Mouse (Mus musculus) ES-CJ7 (cell line): Measurements from ENCODE around the gene Tex9.
A peak's percentile ranks its signal among the peaks of the same experiment; 100 is the strongest.
"Not testable (repeated sequence)": the region's sequence is repeated elsewhere in the genome, so short reads cannot be mapped to it uniquely, and the experiment has no call there.

Source experiments
- DNase-seq: peaks from one replicate; pipeline ENCODE4 v3.0.0; 2011; ENCODE audit warnings: low read depth, low spot score

Tex9 gene

DNA sequence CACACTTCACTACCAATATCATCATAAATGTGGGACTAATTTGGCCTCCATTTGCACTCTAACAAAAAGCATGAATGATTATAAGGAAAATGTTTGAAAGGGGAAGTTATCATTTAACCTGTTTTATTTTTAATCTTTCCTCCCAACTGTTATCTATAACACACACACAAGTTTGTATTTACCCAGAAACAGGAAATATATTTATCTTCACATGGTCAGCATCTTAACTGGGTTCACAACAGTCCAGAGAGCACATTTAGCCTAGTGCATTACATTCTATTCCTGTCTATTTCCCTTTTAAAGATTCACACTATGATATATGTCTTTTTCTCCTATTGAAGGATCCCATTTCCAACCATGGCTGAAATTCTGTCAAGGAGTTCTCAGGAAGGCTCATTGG lies 3.5 kb downstream of the Tex9 start:
- DNase-seq = no peak

DNA sequence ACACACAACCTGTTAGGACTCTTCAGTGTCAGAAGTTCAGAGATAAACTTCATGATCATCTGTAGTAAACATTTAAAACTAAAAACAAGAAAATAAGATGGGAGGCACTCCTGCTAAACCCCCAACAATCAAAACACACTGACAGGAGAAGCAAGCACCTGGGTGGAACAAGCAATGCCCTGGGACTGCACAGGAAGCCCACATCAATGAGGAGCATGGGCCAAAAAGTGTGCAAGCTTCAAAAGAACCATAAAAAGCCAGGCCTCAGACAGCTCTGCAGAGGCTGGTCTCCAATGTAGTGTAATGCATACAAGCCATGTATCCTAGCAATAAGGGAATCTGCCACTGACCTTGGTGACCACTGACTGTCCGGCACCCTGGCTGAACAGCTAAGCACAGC lies 12.7 kb downstream of the Tex9 start:
- DNase-seq = no peak

DNA sequence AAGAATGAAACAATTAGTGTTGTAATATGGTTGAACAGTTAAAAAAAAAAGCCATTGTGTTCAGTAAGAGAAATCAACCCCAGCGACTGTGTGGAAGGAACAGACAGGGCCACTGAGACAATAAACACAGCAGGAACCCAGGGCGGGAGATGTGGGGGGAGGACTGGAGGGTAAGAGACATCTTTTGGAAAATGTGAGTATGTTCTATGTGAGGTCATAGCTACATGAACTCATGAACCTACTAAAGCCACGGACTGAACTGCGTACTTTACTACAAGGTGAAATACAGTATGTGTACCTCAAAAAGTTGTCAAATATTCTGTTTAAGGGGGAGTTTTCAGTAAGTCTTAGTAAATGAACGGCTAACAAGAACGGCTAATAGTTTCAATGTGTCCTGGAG lies 14.7 kb downstream of the Tex9 start:
- no peak for DNase-seq

DNA sequence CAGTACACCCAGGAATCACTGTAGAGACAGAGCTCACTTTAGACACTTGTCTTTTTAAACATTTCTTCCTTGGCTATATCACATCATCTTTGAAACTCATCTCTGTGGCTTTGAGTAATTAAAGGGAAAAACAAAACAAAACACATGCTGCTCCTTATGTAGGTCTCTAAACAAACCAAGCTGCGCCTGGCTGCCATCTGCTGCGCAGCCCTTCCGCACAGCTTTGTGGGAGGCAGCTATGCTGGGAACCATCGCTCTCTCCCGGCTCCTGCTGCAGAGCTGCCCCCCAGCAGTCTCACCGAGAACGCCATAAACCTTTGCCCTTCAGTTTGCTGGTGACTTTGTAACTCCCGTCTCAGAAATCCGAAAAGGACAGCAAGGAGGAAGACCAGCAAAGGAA lies 16.5 kb downstream of the Tex9 start:
- DNase-seq = no peak

DNA sequence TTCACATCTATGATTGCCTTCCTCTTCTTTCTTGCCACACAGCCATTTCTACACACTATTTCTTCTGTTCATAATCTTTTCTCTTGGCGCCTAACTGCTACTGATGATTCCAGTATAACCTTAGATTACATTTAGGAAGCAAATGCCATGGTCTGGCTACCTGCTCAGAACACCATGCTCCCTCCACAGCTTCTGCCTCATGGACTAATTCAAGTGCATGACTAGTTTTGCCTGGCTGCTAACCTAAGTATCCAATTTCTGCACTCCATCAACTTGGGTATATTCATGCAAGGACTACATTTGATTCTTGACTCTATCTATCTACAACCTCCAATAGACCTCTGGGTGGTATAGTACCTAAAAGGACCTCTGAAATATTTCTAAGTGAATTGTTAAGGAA lies 22.2 kb downstream of the Tex9 start:
- DNase-seq = no peak

DNA sequence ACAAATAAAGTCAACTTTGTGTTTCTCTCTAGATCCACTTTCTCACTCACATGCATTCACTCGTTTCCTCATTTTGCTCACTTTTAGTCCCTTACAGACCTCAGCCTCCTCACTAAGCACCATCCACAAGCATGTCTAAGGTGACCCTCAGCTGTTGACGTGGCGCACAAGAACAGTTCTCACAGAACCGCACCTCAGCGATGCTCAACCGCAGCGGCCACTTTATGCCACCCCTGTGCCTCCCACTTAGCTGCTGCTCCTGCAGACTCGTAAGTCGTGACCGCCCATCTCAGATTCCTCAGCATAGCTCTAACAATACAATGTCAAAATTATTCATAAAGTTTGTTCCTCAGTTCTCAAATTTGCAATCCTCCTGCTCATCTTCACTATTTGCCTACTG lies 23.4 kb downstream of the Tex9 start:
- no peak for DNase-seq

DNA sequence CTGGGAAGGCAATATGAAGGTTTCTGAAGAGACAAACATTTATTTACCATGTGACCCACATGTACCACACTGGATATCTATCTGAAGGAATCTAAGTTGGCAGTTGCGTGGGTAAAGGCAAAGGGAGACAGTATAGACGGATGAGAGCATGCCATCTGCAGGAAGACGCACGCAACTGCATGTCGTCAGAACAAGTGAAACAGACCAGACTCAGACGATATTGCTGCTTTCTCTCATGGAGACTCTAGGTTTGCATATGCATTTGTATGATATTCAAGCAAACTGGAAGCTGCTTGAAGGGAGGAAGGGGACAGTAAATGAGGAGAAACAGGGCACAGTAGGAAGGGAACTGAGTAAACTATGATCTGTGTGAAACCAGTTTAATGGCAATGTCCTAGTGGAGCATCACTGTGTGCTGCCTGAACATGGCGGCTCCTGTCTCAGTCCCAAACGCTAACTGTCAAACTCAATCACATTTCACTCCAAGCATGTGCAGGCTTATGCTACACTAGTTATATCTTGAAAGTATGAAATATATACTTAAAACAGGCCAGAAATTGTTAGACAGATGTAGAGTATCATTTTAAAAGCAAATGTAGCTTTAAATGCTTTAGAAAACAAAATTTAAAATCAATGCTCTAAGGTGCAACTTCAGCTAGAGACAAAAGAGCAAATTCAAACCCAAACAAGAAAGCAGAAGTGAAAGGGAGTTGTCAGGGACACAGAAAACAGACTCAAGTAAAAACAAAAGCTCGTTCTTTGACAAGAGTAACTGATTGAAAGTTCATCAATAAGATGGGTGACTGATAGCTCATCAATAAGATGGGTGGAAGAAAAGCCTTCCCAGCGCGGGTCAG lies 24.2 kb downstream of the Tex9 start:
- DNase-seq = peak; percentile 63

DNA sequence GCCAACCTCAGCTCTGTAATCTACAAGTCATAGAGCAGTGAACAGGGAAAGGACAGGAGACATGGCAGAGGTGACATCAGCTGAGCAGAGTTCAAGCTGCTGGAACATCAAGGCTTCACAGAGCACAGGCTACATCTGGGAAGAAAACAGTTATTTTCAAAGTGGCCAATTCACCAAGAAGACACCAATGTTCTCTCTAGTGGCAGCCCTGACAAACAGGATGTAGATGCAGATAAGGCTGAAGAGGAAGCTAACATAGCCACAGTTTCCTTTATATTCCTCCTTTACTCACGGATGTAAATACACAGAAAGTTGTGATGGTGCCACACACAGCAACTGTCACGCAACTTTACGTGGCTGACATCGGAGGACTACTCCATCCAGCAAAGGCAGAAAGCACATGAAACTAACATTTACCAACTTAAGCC lies 26.2 kb downstream of the Tex9 start:
- DNase-seq = no peak

DNA sequence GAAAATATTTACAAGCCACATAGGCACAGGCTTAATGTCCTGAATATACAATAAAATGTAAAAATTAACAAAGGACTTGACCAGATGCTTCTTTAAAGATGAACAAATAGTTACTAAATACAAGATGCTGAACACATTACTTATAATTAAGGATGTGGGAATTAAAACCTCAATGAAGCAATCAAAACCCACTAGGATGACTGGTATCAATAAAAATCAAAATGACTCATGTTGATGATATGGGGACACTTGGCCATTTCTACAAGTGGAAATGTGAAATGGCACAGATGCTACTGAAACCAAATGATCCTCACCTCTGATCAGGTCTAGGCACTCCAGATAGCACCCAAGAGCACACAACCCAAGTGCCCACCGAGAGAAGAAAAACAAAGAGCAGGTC lies 27.2 kb downstream of the Tex9 start:
- no peak for DNase-seq

DNA sequence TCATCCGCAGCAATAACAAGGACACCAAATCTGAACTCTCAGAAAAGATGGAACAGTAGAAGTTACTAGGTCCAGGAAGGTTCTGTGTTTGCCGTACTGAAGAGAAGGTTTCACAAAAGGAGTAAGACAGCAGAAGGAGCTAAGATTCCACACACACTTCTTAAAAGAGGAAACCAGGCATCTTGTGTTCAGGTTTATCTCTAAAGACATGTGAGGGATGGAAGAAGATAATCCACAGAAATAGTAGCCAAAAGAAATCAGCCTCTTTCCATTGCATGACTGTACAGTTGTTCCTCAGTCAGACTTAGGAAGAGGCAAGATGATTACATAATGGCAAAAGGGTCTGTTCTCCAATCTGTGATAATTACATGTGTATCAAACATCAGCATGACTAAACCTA lies 29.6 kb downstream of the Tex9 start:
- no peak for DNase-seq

DNA sequence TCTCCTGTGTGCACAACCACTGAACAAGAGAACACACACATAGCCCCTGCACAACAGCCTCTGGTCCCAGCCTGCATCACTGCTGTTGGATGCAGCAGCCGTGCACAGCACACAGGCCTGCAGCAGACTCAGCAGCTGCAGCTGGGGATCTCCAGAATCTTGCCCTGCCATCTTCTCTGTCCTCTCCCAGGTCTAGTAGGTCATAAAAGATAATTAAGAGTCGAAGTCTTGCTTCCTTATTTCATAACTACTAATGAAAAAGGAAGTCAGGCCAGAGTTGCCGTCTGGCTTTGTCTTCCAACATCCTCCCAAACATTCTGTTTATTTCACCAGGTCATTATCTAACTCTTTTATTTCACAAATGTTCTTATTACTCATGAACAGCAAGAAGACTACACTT lies 31.2 kb downstream of the Tex9 start:
- no peak for DNase-seq

DNA sequence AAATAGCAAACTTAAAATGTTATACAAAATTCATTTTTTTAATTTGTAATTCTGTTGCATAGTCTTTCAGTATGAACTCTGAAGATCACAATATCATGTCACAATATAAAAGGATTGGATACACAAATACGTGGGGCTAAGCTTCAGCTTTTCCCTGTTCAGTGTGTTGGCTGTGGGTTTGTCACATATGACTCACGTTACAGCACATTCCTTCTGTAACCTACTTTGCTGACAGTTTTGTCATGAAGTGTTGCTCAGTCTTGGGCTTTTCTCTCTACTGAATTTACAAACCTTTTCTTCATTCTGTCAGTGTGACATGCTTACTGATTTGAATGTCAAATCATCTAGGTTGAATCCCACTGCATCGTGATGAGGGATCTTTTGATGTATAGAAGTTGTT lies 32.3 kb downstream of the Tex9 start:
- DNase-seq = no peak

DNA sequence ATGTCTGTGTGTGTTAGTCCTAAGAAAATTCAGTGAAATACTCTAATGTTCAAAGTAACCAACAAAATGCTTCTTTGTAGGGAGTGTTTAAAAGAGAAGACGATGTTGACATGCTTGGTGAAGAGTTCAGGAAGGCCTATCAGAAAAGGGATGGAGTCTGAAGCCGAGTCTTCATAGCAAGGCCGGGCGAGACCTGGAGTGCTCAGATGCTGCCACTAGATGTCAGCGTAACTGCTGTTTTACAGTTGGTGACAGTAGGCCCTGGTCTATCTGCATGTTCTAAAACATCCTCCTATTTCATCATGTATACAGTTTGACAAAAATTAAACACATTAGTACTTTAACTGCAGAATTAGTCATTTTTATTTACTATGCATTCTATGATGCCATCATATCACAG lies 33.8 kb downstream of the Tex9 start:
- peak; percentile 71 for DNase-seq

DNA sequence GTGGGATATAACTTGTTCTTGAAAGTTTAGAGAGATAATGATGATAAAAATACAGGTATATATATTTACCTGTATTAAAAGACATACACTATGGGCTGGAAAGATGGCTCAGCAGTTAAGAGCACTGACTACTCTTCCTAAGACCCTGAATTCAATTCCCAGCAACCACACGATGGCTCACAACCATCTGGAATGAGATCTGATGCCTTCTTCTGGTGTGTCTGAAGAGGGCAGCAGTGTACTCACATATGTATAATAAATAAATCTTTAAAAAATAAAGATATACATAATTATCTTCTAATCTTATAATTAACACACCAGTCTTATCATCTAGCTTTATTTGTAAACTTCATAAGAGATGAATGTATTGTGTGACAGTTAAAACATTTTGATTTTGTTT lies 35.6 kb downstream of the Tex9 start:
- DNase-seq = no peak

DNA sequence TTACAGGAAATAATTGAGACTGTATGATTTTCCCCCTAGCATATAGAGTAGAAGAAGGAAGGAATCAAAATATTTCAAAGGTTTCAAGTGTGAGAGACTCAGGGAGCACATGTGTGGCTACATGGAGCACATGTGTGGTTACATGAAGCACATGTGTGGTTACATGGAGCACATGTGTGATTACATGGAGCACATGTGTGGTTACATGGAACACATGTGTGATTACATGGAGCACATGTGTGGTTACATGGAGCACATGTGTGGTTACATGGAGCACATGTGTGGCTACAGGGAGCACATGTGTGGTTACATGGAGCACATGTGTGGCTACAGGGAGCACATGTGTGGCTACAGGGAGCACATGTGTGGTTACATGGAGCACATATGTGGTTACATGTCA lies 37.7 kb downstream of the Tex9 start:
- not testable (repeated sequence) for DNase-seq

DNA sequence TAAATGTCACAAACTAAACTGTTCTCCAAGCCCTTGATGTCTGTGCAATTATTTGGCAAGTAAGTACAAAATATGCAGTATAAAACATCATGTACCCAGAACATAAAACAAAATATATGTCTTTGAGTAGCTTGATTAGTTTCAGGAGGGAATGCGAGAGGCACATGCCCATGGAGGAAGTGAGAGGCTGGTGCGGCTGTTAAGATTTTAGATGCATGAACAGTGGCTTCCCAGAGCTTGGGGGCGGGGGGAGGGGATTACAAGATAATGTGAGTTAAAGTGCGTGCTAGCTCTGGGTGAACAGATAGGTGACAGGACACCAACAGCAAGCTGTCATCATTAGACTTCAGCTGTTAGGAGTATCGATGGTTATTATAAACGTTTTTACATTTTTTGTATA lies 40.9 kb downstream of the Tex9 start:
- DNase-seq = no peak

DNA sequence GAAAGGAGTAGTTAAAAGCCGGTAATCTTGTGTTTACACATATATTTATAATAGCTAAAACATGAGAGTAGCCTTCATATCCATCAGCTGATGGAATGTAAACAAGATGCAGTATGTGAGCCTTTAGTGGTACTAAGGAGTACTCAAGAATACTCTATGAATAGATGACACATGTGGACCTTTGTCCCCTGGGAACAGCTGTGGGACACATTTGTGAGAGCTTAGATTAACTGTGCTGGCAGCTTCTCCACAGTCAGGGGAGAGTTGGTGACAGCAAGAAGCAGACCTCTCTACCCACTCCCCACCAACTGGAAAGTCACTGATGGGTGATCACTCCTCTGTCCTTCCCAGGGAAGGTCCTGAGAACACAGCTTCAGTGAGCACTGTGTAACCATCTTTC lies 41.6 kb downstream of the Tex9 start:
- DNase-seq = no peak

DNA sequence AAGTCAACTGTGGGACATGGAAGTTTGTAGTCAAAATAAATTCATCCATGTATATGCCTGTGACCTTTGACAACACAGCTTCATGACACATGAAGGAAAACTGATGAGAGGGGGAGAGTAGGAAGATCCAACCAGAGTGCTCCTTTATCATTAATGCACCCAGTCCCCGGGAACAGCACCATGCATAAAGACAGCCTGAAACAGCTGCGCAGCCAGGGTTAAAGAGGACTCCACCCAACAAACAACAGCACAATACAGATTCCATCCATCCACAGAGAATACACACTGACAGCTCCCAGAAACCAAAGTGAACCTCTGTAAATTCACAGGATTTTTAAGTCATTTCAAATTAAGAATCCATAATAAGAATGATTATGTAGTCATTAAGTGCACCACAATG lies 42.2 kb downstream of the Tex9 start:
- DNase-seq = no peak

DNA sequence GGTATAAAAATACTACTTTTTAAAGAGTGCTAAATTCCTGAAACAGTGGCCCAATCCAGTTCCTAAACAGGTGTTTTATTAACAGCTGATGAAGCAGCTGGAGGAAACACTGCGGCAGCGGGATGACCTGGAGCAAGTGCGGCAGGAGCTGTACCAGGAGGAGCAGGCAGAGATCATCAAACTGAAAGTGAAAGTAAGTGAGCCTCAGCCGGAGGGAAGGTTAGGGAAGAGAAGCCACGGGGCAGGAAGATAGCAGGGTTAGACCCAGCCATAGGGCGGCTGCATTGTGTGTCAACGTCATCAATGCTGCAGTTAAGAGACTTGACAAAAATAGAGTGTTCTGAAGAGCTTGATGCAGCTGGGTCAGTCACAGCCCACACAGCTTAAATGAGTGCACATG lies 42.6 kb downstream of the Tex9 start:
- no peak for DNase-seq

DNA sequence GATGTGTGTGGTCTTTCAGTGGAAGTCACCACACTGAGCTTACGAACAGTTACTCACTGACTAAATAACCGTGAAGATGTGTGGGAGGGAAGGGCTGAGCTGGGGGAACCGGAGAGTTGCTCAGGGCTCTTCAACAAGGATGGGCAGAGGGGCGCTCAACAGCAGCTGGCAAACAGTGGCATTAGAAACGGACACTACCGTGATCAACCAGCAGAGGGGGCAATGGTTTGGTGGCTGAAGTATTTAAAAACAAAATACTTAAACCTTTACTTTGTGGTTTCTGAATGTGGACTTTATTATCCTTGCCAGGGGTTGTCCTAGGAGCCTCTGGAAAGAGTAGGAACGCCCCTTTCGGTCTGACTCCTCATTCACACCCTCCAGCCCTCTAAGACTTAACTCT lies 44.0 kb downstream of the Tex9 start:
- peak; percentile 39 for DNase-seq

DNA sequence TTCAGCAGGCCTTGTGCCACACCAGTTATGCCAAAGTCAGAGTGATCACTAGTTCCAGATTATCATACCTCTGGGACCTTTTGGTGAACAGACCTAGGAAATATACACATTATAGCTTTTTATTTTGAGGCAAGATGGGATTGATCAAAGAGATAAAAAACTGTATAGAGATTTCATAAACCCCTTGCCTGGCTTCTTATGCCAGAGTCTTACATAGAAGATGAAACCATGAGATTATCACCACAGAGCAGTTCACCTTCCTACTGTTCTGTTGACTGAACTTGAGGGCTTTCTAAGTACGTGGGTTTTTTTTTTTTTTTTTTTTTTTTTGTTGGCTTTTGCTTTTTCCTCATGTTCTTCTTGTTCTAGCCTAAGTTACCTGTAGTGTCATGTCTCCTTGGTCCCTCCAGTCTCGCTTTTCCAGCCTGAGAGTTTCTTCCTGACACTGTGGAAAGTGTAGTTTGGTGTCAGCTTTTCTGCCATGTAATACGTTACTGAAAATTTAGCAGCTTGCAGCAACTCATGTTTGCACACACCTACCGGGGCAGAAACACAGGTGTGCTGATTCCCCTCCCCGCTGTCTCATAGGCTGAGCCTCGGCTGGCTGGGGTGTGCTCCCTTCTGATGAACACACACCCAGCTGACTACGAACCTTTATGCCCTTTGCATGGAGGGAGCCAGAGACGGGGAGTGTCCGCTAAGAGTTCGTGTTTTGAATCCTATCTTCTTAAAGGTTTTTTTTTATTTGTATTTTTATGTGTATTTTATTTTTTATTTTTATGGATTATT lies 49.9 kb downstream of the Tex9 start:
- DNase-seq = no peak

DNA sequence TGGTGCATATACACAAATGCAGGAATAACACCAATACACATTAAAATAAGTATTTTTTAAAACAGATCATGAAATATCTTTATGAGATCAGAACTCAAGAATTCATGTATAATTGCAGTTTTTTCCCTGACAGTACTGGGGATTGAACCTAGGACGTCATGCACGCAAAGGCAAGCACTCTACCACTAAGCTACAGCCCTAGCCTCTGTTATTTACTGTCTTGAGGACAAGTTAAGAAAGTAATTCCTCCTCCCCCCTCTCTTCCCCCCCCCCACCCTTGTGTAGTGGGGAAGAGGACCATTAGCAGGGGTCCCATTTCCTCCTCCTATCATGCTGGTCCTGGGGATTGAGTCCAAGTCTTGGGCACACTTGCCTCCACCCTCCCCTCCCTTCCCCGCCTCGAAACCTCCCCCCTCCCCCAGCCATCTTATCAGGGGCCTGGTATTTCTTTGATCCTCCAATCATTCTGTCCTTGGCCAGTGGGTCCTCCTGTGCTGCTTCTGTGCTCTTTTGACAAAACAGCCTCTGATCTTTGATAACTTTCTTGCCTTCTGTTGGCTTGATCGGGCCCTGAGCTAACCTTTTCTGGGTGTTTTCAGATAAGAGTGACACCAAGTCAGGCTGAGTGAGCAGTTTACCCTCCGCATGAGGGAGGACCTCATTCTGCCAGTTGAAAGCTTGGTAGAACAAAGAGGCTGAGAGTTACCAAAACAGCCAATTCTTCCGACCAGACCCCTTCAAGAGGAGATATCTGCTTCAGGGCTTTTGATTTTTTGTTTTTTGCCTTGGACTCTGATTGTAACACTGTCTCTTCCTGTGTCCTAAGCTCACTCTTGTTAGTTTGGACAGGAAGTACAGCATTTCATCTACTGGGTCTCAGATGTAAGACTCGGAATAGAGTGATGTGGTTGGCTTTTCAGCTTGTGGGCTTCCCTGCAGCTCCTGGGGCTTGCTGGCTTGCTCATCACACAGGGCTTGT lies 50.8 kb downstream of the Tex9 start:
- DNase-seq = no peak
